8 mouse cellular contexts compared by ENCODE assay signal in the genomic region with DNA sequence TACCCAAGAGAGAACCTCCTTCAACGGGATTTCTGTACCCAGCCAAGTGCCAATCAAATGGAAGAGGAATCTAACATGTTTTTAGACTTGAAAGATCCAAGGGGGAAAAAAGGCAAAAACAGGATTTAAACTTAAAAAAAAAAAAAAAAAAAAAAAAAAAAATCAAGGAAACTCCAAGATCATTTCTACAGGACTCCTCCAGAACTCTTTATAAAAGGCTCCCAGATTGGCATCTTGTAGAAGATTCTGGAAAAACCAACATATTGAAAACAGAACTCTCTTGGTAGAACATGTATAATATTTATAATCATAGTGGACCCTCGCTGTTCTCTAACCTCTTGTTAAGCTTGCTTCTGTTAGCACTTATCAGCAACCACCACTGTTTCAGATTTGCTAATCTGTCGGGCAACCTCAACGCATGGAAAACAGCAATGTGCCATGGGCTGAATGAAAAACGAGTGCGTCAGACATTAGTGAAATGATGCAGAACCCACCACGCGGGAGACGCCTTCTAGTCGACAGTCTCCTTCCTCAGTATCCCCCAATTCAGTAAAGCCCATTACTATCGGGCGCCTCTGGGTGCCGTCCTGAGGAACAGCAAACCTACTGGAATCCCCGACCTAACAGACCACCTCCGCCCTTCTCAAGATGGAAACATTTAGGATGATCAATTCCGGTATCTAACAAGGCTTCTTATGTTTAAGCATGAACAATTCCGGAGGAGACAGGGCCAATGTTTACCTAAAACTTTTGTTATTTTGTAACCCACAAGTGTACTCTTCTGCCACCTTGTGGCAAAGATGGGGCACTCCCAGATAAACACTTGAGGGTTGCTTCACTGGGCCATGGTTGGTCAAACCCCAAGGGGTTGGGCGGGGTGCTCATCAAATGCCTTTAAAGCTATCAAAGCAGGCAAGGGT. TPM values are rescaled to one million over a fixed set of nuclear protein-coding genes. Genes with fewer than 3 reads are reported as not detected.
DNase-seq lines count a peak whose midpoint lies in the region; ATAC-seq and TF ChIP-seq lines count a peak whose summit lies in the region.

No protein-coding gene starts in this region.

- intact Hi-C loops in heart, postnatal 25 days (cut with DNase I), result loop anchor here (1.0 to 10.0 kb wide), 4 partner anchors 171 to 618 kb away; a partner anchor contains a TSS

- TF ChIP-seq EP300 in MEL (IDR thresholded peaks at IDR 0.05; ENCODE audit: low read depth in 1 of 2, low read length in 2 of 2), result peak; percentile 13 to 56
- TF ChIP-seq EP300 in liver, postnatal 0 days (IDR thresholded peaks at IDR 0.05; ENCODE audit: low read depth), result 0 out of 2 replicates have a peak, but pooled peaks have one; percentile 4

- peak overlapping the region; percentile 47 for H3K9ac ChIP-seq in MEL (ENCODE audit: control insufficient read depth, low read depth, low read length, poor library complexity, severe bottlenecking)
- H3K9ac ChIP-seq in forebrain, embryonic 16.5 days (replicated peaks; ENCODE audit: low read depth, low read length), result no peak overlapping the region
- H3K9ac ChIP-seq in liver, postnatal 0 days (replicated peaks), result peak overlapping the region; percentile 28; the same call in 1 of the 2 replicates
- H3K9ac ChIP-seq in neural tube, embryonic 14.5 days (replicated peaks; ENCODE audit: low read depth, low read length), result no peak overlapping the region

- H3K27ac ChIP-seq in MEL (ENCODE audit: control insufficient read depth, low read depth, low read length), result no peak overlapping the region
- no peak overlapping the region for H3K27ac ChIP-seq in forebrain, embryonic 16.5 days (ENCODE audit: low read length)
- no peak overlapping the region for H3K27ac ChIP-seq in liver, postnatal 0 days (ENCODE audit: low read depth)
- H3K27ac ChIP-seq in neural tube, embryonic 14.5 days (ENCODE audit: low read depth, low read length), result no peak overlapping the region

- peak; percentile 65 to 89 (median 80) for TF ChIP-seq CTCF in MEL (IDR thresholded peaks at IDR 0.05 in 2 of 3, conservative IDR thresholded peaks at IDR 0.05 in 1 of 3; ENCODE audit: control insufficient read depth in 1 of 3, insufficient read depth in 1 of 3, low read depth in 2 of 3, low read length in 3 of 3, poor library complexity in 1 of 3, severe bottlenecking in 1 of 3)
- TF ChIP-seq CTCF in liver, postnatal 0 days (IDR thresholded peaks at IDR 0.05; ENCODE audit: low read depth), result peak; percentile 91

- peak overlapping the region; percentile 46 to 50 for H3K4me3 ChIP-seq in MEL (ENCODE audit: control insufficient read depth in 1 of 2, insufficient read depth in 1 of 2, low read depth in 2 of 2, low read length in 2 of 2)
- H3K4me3 ChIP-seq in forebrain, embryonic 16.5 days (replicated peaks; ENCODE audit: low read length), result peak overlapping the region; percentile 2; the same call in 1 of the 2 replicates
- peak overlapping the region; percentile 21; the same call in 1 of the 2 replicates for H3K4me3 ChIP-seq in liver, postnatal 0 days (ENCODE audit: low read depth, low read length)
- H3K4me3 ChIP-seq in neural tube, embryonic 14.5 days (ENCODE audit: low read depth, low read length), result no peak overlapping the region

- H3K27me3 ChIP-seq in MEL (ENCODE audit: control insufficient read depth in 1 of 2, insufficient read depth in 2 of 2, low read length in 2 of 2), result no peaks in the 10 kb centered on the region
- H3K27me3 ChIP-seq in forebrain, embryonic 16.5 days (replicated peaks; ENCODE audit: control insufficient read depth, insufficient read depth, low read length), result no peaks in the 10 kb centered on the region
- no peaks in the 10 kb centered on the region for H3K27me3 ChIP-seq in liver, postnatal 0 days (ENCODE audit: insufficient read depth, low read length)
- H3K27me3 ChIP-seq in neural tube, embryonic 14.5 days (ENCODE audit: control insufficient read depth, insufficient read depth, low read length), result no peaks in the 10 kb centered on the region

- H3K4me2 ChIP-seq in forebrain, embryonic 16.5 days (ENCODE audit: low read length), result peak overlapping the region; percentile 34
- H3K4me2 ChIP-seq in liver, postnatal 0 days (ENCODE audit: low read depth, low read length), result peak overlapping the region; percentile 71
- peak overlapping the region; percentile 12; the same call in 1 of the 2 replicates for H3K4me2 ChIP-seq in neural tube, embryonic 14.5 days (ENCODE audit: low read depth, low read length)

- WGBS in forebrain, embryonic 16.5 days, result 25% methylated on average over 18 of the region's 18 CpGs
- 15% methylated on average over 18 of the region's 18 CpGs for WGBS in liver, postnatal 0 days (ENCODE audit: insufficient replicate concordance)
- 22% methylated on average over 18 of the region's 18 CpGs for WGBS in neural tube, embryonic 14.5 days

- peak; percentile 29; the same call in 1 of the 2 replicates for ATAC-seq in forebrain, embryonic 16.5 days
- peak; percentile 61 for ATAC-seq in liver, postnatal 0 days
- peak; percentile 42; the same call in 1 of the 2 replicates for ATAC-seq in neural tube, embryonic 14.5 days (ENCODE audit: low read depth)

- H3K79me2 ChIP-seq in MEL (ENCODE audit: control insufficient read depth, insufficient read depth, low read length, poor library complexity), result no peaks in the 10 kb centered on the region

- TF ChIP-seq RAD21 in MEL (IDR thresholded peaks at IDR 0.05; ENCODE audit: low read depth, low read length), result peak; percentile 87

- H3K36me3 ChIP-seq in MEL (ENCODE audit: control insufficient read depth in 1 of 2, insufficient read depth in 2 of 2, low read length in 2 of 2), result peaks cover 0 to 5% of the 10 kb centered on the region in 2 experiments; a peak in 1 of 4 replicates
- H3K36me3 ChIP-seq in forebrain, embryonic 16.5 days (ENCODE audit: control insufficient read depth, insufficient read depth), result no peaks in the 10 kb centered on the region
- H3K36me3 ChIP-seq in liver, postnatal 0 days (replicated peaks; ENCODE audit: insufficient read depth, low read length), result no peaks in the 10 kb centered on the region
- no peaks in the 10 kb centered on the region for H3K36me3 ChIP-seq in neural tube, embryonic 14.5 days (ENCODE audit: control insufficient read depth, insufficient read depth, low read length)

- H3K9me3 ChIP-seq in MEL (replicated peaks; ENCODE audit: insufficient read depth, low read length), result no peaks in the 10 kb centered on the region
- peaks cover 4% of the 10 kb centered on the region; the same call in 1 of the 2 replicates for H3K9me3 ChIP-seq in forebrain, embryonic 16.5 days (ENCODE audit: control insufficient read depth, low read length)
- H3K9me3 ChIP-seq in liver, postnatal 0 days (ENCODE audit: low read length), result no peaks in the 10 kb centered on the region
- no peaks in the 10 kb centered on the region for H3K9me3 ChIP-seq in neural tube, embryonic 14.5 days (ENCODE audit: control insufficient read depth, low read length)

- no peak for TF ChIP-seq POLR2A in MEL (IDR thresholded peaks at IDR 0.05; ENCODE audit: control insufficient read depth in 1 of 2, insufficient read depth in 1 of 2, low read depth in 1 of 2, low read length in 2 of 2, poor library complexity in 1 of 2)

- DNase-seq in MEL (ENCODE audit: low read depth, low spot score), result peak; percentile 89
- peak; percentile 48 to 49 for DNase-seq in cerebellum, adult 18-20 months
- DNase-seq in heart, postnatal 25 days (ENCODE audit: low spot score), result peak; percentile 49
- peak; percentile 53 for DNase-seq in layer of hippocampus, adult 11-12 months (ENCODE audit: low spot score)
- DNase-seq in liver, postnatal 0 days, result peak; percentile 74
- peak; percentile 55 for DNase-seq in testis, postnatal 14 days (ENCODE audit: low spot score)

- H3K4me1 ChIP-seq in MEL (ENCODE audit: control insufficient read depth in 1 of 2, insufficient read depth in 2 of 2, low read length in 2 of 2), result peaks cover 5 to 10% of the 10 kb centered on the region in 2 experiments; a peak in 2 of 4 replicates
- H3K4me1 ChIP-seq in forebrain, embryonic 16.5 days (replicated peaks; ENCODE audit: control insufficient read depth, insufficient read depth, low read length), result no peaks in the 10 kb centered on the region
- H3K4me1 ChIP-seq in liver, postnatal 0 days (ENCODE audit: insufficient read depth), result peaks cover 14% of the 10 kb centered on the region; the same call in 1 of the 2 replicates
- no peaks in the 10 kb centered on the region for H3K4me1 ChIP-seq in neural tube, embryonic 14.5 days (ENCODE audit: control insufficient read depth, insufficient read depth, low read length)

TF ChIP-seq in MEL, 35 proteins besides CTCF, POLR2A, EP300 and RAD21 (continues in another document):
- peak; percentile 39; the same call in 1 of the 2 replicates for TF ChIP-seq MXI1 (IDR thresholded peaks at IDR 0.05; ENCODE audit: low read depth, low read length)
- TF ChIP-seq MYC (IDR thresholded peaks at IDR 0.05; ENCODE audit: low read depth, low read length), result 0 out of 2 replicates have a peak, but pooled peaks have one; percentile 14
- TF ChIP-seq ZNF384 (IDR thresholded peaks at IDR 0.05; ENCODE audit: low read depth, low read length), result no peak; the same call in 1 of the 2 replicates
- TF ChIP-seq MEF2A (IDR thresholded peaks at IDR 0.05; ENCODE audit: extremely low read depth, insufficient replicate concordance, low read depth, low read length, poor library complexity, severe bottlenecking), result no peak
- peak; percentile 82 for TF ChIP-seq RCOR1 (IDR thresholded peaks at IDR 0.05; ENCODE audit: low read depth, low read length)
- TF ChIP-seq GATA1 (IDR thresholded peaks at IDR 0.05; ENCODE audit: low read depth, low read length), result peak; percentile 24; the same call in 1 of the 2 replicates
- TF ChIP-seq CHD1 (IDR thresholded peaks at IDR 0.05; ENCODE audit: low read depth, low read length), result no peak
- TF ChIP-seq ZC3H11A (IDR thresholded peaks at IDR 0.05; ENCODE audit: low read depth, low read length), result peak; percentile 75
- TF ChIP-seq USF1 (IDR thresholded peaks at IDR 0.05; ENCODE audit: low read depth, low read length), result no peak
- TF ChIP-seq TAL1 (IDR thresholded peaks at IDR 0.05; ENCODE audit: low read length), result no peak
- TF ChIP-seq TCF12 (IDR thresholded peaks at IDR 0.05; ENCODE audit: low read depth, low read length), result peak; percentile 48; the same call in 1 of the 2 replicates
- no peak for TF ChIP-seq UBTF (IDR thresholded peaks at IDR 0.05; ENCODE audit: borderline replicate concordance, insufficient read depth, low read depth, low read length)
- no peak for TF ChIP-seq HCFC1 (IDR thresholded peaks at IDR 0.05; ENCODE audit: low read depth, low read length)
- TF ChIP-seq MAX (IDR thresholded peaks at IDR 0.05; ENCODE audit: low read length), result peak; percentile 40; the same call in 1 of the 2 replicates

RNA-seq across cellular contexts. Expression of a gene that starts 54.3 kb away (rescaled TPM):
- not detected in 2 replicates for total RNA-seq in MEL (2012; rRNA removed)
- polyA plus RNA-seq in MEL (2012; ENCODE audit: insufficient read depth in 1 of 2, insufficient read length in 2 of 2, low read depth in 1 of 2, low replicate concordance in 2 of 2, missing spikeins in 1 of 2), result not detected
- polyA plus RNA-seq in forebrain, embryonic 16.5 days (2015; fragmentation: Nextera tagmentation; extraction: Ambion mirVana), result 0.17 TPM in 1 of 2 replicates, not detected in the other
- total RNA-seq in heart, postnatal 25 days (2021), result not detected
- not detected in 2 replicates for polyA plus RNA-seq in liver, postnatal 0 days (2015; fragmentation: Nextera tagmentation; extraction: Ambion mirVana)
- not detected in 2 replicates for polyA plus RNA-seq in neural tube, embryonic 14.5 days (2014; fragmentation: Nextera tagmentation; extraction: Ambion mirVana)

Comparison
In these comparisons a context has a peak if more than half of its experiments do, and no peak if none do; other contexts are left out.
1. H3K9ac ChIP-seq: peak in MEL (single experiment) and liver, postnatal 0 days (single experiment); none in forebrain, embryonic 16.5 days (single experiment) and neural tube, embryonic 14.5 days (single experiment).
2. H3K4me2 ChIP-seq: peak in every context shown above with its lines; median percentile 71 in liver, postnatal 0 days; 34 in forebrain, embryonic 16.5 days; 12 in neural tube, embryonic 14.5 days.
3. Peak in every context shown above with its lines, with median percentiles within 50 percentile points of each other: DNase-seq and ATAC-seq.